Mouse (Mus musculus): ENCODE results near the gene Abi3. TPM values are rescaled to one million over a fixed set of nuclear protein-coding genes. Genes with fewer than 3 reads are reported as not detected.
A peak's percentile ranks its signal among the peaks of the same experiment; 100 is the strongest.

The Abi3 gene
- polyA plus RNA-seq, 1 experiment: 1.3 TPM

DNA sequence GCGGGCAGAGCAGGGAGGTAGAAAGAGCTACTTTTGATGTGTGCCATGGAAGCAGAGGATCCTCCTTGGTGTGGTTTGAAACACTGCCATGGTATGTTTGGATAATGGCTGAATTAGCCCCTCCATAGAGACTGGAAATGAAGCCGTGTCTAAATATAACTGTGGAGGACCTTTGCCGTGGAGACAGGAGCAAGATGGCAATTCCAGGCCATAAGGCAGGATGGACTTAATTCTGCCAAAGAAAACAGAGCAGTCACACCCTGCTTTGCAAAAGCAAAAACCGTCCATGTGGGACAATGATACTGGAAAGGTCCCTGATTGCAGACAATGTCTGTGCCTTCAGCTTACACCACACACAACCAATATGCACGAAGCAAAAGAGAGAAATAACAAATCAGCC is 48.1 kb downstream of the Abi3 start:
- Histone ChIP-seq H3K4me3 (ENCODE audit: low read depth, low read length) (no peak overlapping the region), H3K36me3 (ENCODE audit: control insufficient read depth, insufficient read depth, low read length, poor library complexity, severe bottlenecking) (no peaks in the 10 kb centered on the region), H3K9me3 (replicated peaks; ENCODE audit: control insufficient read depth, insufficient read depth, low read length, poor library complexity, severe bottlenecking) (no peaks in the 10 kb centered on the region), H3K27me3 (ENCODE audit: control insufficient read depth, insufficient read depth, low read length, poor library complexity, severe bottlenecking) (peaks cover 14% of the 10 kb centered on the region), H3K4me1 (ENCODE audit: control insufficient read depth, insufficient read depth, low read length) (no peaks in the 10 kb centered on the region), H3K9ac (ENCODE audit: low read depth, poor library complexity, severe bottlenecking) (no peak overlapping the region), H3K27ac (ENCODE audit: insufficient read depth, low read length) (no peak overlapping the region)
- TF ChIP-seq CTCF (IDR thresholded peaks at IDR 0.05; ENCODE audit: low read depth, low read length): no peak
- TF ChIP-seq POLR2A (IDR thresholded peaks at IDR 0.05; ENCODE audit: insufficient read depth, low read length): no peak
- TF ChIP-seq EP300 (IDR thresholded peaks at IDR 0.05; ENCODE audit: insufficient read depth, low read depth, low read length): no peak

DNA sequence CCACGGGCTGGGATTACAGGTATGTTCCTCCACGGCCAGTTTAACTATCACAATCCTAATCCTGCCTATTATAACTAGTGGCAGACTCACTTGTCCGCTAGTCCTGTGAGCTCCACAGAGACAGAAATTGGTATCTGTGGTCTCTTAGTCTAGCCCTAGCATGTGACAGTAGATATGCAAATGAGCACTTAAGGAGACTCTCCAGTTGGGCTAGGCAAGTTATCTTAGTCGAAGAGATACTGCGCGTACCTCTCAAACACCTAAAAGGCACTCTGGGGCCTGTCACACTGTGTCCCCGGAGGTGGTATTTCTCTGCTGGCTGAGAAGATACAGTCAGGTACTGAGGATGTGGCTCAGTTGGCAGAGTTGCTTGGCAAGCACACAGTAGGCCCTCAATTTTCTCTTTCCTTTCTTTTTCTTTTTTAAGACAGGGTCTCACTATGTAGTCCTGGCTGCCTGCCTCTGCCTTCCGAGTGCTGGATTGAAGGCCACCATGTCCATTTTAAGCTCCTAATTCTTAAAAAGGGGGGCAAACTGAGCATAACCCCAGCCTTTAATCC is 49.2 kb downstream of the Abi3 start:
- H3K27me3 ChIP-seq (ENCODE audit: control insufficient read depth, insufficient read depth, low read length, poor library complexity, severe bottlenecking): peaks cover 11% of the 10 kb centered on the region
- no peak overlapping the region for H3K9ac ChIP-seq (ENCODE audit: low read depth, poor library complexity, severe bottlenecking)
- no peaks in the 10 kb centered on the region for H3K36me3 ChIP-seq (ENCODE audit: control insufficient read depth, insufficient read depth, low read length, poor library complexity, severe bottlenecking)
- H3K4me3 ChIP-seq (ENCODE audit: low read depth, low read length): no peak overlapping the region
- TF ChIP-seq POLR2A (IDR thresholded peaks at IDR 0.05; ENCODE audit: insufficient read depth, low read length) (no peak), CTCF (IDR thresholded peaks at IDR 0.05; ENCODE audit: low read depth, low read length) (no peak), EP300 (IDR thresholded peaks at IDR 0.05; ENCODE audit: insufficient read depth, low read depth, low read length) (no peak)
- no peaks in the 10 kb centered on the region for H3K4me1 ChIP-seq (ENCODE audit: control insufficient read depth, insufficient read depth, low read length)
- no peaks in the 10 kb centered on the region for H3K9me3 ChIP-seq (replicated peaks; ENCODE audit: control insufficient read depth, insufficient read depth, low read length, poor library complexity, severe bottlenecking)
- no peak overlapping the region for H3K27ac ChIP-seq (ENCODE audit: insufficient read depth, low read length)

DNA sequence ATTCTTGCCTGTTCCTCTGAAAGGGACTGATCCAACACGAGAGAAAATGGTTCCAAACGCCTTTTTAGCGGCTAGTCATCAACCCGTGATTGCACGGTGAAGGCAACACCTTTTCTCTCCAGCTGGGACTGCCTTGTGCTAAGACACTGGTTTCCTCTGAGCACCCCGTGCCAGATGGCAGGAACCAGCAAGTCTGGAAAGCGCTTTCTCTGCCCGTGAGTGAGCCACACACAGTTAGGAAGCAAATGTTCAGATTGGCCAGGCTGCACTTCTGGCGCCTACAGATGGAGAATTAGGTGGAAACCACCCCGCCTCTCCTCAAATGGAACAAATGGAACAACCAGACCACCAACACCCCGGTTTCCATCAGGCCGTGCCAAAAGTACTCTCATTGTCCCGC is 50.5 kb downstream of the Abi3 start:
- Histone ChIP-seq H3K4me3 (ENCODE audit: low read depth, low read length) (no peak overlapping the region), H3K4me1 (ENCODE audit: control insufficient read depth, insufficient read depth, low read length) (no peaks in the 10 kb centered on the region), H3K36me3 (ENCODE audit: control insufficient read depth, insufficient read depth, low read length, poor library complexity, severe bottlenecking) (no peaks in the 10 kb centered on the region), H3K27me3 (ENCODE audit: control insufficient read depth, insufficient read depth, low read length, poor library complexity, severe bottlenecking) (peaks cover 8% of the 10 kb centered on the region), H3K9me3 (replicated peaks; ENCODE audit: control insufficient read depth, insufficient read depth, low read length, poor library complexity, severe bottlenecking) (no peaks in the 10 kb centered on the region), H3K9ac (ENCODE audit: low read depth, poor library complexity, severe bottlenecking) (no peak overlapping the region), H3K27ac (ENCODE audit: insufficient read depth, low read length) (no peak overlapping the region)
- no peak for TF ChIP-seq POLR2A (IDR thresholded peaks at IDR 0.05; ENCODE audit: insufficient read depth, low read length)
- TF ChIP-seq CTCF (IDR thresholded peaks at IDR 0.05; ENCODE audit: low read depth, low read length): no peak
- TF ChIP-seq EP300 (IDR thresholded peaks at IDR 0.05; ENCODE audit: insufficient read depth, low read depth, low read length): no peak

DNA sequence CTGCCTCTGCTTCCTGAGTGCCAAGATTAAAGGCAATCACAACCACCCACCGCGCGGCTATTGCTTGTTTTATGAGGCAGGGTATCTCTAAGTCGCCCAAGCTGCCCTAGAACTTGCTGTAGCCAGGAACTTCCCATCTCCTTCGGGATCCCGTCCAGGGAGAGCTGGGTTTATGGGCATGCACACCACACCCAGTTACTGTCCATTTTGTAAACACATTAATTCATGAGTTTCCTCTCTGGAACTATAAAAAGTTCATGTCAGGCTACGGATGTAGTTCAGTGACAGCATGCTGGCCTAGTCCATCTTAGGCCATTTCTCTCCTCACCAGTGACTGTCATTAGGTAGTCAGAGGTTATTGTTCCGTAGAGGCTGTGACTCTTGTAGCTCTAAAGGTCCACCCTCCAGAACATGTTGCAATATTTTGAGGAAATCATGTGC is 52.8 kb downstream of the Abi3 start:
- Histone ChIP-seq H3K9me3 (replicated peaks; ENCODE audit: control insufficient read depth, insufficient read depth, low read length, poor library complexity, severe bottlenecking) (no peaks in the 10 kb centered on the region), H3K36me3 (ENCODE audit: control insufficient read depth, insufficient read depth, low read length, poor library complexity, severe bottlenecking) (no peaks in the 10 kb centered on the region), H3K9ac (ENCODE audit: low read depth, poor library complexity, severe bottlenecking) (no peak overlapping the region), H3K4me3 (ENCODE audit: low read depth, low read length) (no peak overlapping the region), H3K27me3 (ENCODE audit: control insufficient read depth, insufficient read depth, low read length, poor library complexity, severe bottlenecking) (no peaks in the 10 kb centered on the region), H3K27ac (ENCODE audit: insufficient read depth, low read length) (no peak overlapping the region), H3K4me1 (ENCODE audit: control insufficient read depth, insufficient read depth, low read length) (no peaks in the 10 kb centered on the region)
- no peak for TF ChIP-seq POLR2A (IDR thresholded peaks at IDR 0.05; ENCODE audit: insufficient read depth, low read length)
- no peak for TF ChIP-seq EP300 (IDR thresholded peaks at IDR 0.05; ENCODE audit: insufficient read depth, low read depth, low read length)
- TF ChIP-seq CTCF (IDR thresholded peaks at IDR 0.05; ENCODE audit: low read depth, low read length): no peak

DNA sequence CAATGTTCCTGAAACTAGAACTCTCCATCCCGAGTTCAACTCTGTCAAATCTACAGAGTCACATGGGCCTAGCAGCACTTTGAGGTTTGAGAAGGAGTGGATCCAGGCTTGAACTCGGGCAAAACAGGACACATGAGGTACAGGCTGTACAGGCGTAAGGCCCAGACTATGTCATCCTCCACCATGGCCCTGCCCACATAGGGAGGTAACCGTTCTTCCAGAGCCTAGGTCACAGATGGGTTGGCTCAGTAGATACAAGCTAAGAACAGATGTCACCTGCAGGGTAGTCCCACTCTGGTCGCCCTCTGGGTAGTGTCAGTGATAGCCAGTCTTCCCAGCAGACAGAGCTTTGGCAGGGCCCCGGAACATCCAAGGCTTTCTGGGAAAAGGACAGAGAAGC is 55.8 kb downstream of the Abi3 start:
- Histone ChIP-seq H3K9ac (ENCODE audit: low read depth, poor library complexity, severe bottlenecking) (no peak overlapping the region), H3K9me3 (replicated peaks; ENCODE audit: control insufficient read depth, insufficient read depth, low read length, poor library complexity, severe bottlenecking) (no peaks in the 10 kb centered on the region), H3K4me1 (ENCODE audit: control insufficient read depth, insufficient read depth, low read length) (no peaks in the 10 kb centered on the region), H3K27me3 (ENCODE audit: control insufficient read depth, insufficient read depth, low read length, poor library complexity, severe bottlenecking) (no peaks in the 10 kb centered on the region), H3K36me3 (ENCODE audit: control insufficient read depth, insufficient read depth, low read length, poor library complexity, severe bottlenecking) (no peaks in the 10 kb centered on the region), H3K4me3 (ENCODE audit: low read depth, low read length) (no peak overlapping the region), H3K27ac (ENCODE audit: insufficient read depth, low read length) (no peak overlapping the region)
- TF ChIP-seq POLR2A (IDR thresholded peaks at IDR 0.05; ENCODE audit: insufficient read depth, low read length) (no peak), CTCF (IDR thresholded peaks at IDR 0.05; ENCODE audit: low read depth, low read length) (no peak), EP300 (IDR thresholded peaks at IDR 0.05; ENCODE audit: insufficient read depth, low read depth, low read length) (no peak)

DNA sequence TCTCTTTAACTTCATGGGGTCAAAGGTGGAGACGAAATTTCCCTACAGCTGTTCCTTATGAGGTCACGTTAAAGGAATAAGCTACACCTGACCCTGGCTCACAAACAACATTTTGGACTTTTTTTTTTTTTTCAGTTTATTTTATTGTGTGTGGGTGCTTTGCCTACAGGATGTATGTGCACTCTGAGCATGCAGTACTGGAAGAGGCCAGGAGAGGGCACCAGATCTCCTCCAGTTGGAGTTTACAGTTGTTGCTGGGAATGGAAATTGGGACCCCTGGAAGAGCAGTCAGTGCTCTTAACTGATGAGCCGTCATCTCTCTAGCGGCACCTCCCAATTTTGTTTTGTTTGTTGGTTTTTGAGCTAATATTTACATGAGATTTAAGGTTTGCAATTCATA is 56.6 kb downstream of the Abi3 start:
- H3K27ac ChIP-seq (ENCODE audit: insufficient read depth, low read length): no peak overlapping the region
- H3K27me3 ChIP-seq (ENCODE audit: control insufficient read depth, insufficient read depth, low read length, poor library complexity, severe bottlenecking): no peaks in the 10 kb centered on the region
- H3K4me3 ChIP-seq (ENCODE audit: low read depth, low read length): no peak overlapping the region
- H3K9ac ChIP-seq (ENCODE audit: low read depth, poor library complexity, severe bottlenecking): no peak overlapping the region
- no peaks in the 10 kb centered on the region for H3K36me3 ChIP-seq (ENCODE audit: control insufficient read depth, insufficient read depth, low read length, poor library complexity, severe bottlenecking)
- TF ChIP-seq POLR2A (IDR thresholded peaks at IDR 0.05; ENCODE audit: insufficient read depth, low read length) (no peak), CTCF (IDR thresholded peaks at IDR 0.05; ENCODE audit: low read depth, low read length) (peak; percentile 32)
- H3K4me1 ChIP-seq (ENCODE audit: control insufficient read depth, insufficient read depth, low read length): no peaks in the 10 kb centered on the region
- no peaks in the 10 kb centered on the region for H3K9me3 ChIP-seq (replicated peaks; ENCODE audit: control insufficient read depth, insufficient read depth, low read length, poor library complexity, severe bottlenecking)

All from ES-Bruce4 (cell line).